17 mouse cellular contexts compared by ENCODE assay signal in genomic region chr16:94330429-94330828, GRCm38 (mm10). TPM values are rescaled to one million over a fixed set of nuclear protein-coding genes. Genes with fewer than 3 reads are reported as not detected.
A peak's percentile ranks its signal among the peaks of the same experiment; 100 is the strongest.
DNase-seq lines count a peak whose midpoint lies in the region; ATAC-seq lines count a peak whose summit lies in the region.
"Had no signal": no experiment of that assay in that cellular context is flagged by ENCODE, and none has a peak within 500 bp of the region (broad histone marks: within the 10 kb centered on the region; RNA-seq: fewer than 3 reads in every experiment).

No protein-coding gene starts in this region.

- WGBS in hindbrain, embryonic 10.5 days, result 61% methylated on average over 5 of the region's 5 CpGs
- 50% methylated on average over 5 of the region's 5 CpGs for WGBS in hindbrain, embryonic 14.5 days
- WGBS in midbrain, embryonic 11.5 days, result 29% methylated on average over 5 of the region's 5 CpGs
- WGBS in midbrain, embryonic 16.5 days, result 54% methylated on average over 5 of the region's 5 CpGs
- 33% methylated on average over 5 of the region's 5 CpGs for WGBS in forebrain, embryonic 14.5 days

- ATAC-seq in hindbrain, embryonic 14.5 days (ENCODE audit: low FRiP score), result no peak
- no peak; the same call in 1 of the 2 replicates for ATAC-seq in midbrain, embryonic 11.5 days (ENCODE audit: low FRiP score)
- ATAC-seq in midbrain, embryonic 16.5 days, result no peak
- ATAC-seq in forebrain, embryonic 14.5 days, result peak; percentile 74

- H3K9ac ChIP-seq in hindbrain, embryonic 14.5 days, result no peak overlapping the region
- H3K9ac ChIP-seq in midbrain, embryonic 11.5 days (ENCODE audit: low read length), result no peak overlapping the region
- no peak overlapping the region for H3K9ac ChIP-seq in midbrain, embryonic 16.5 days (ENCODE audit: low read depth, low read length)
- H3K9ac ChIP-seq in forebrain, embryonic 14.5 days (ENCODE audit: low read length), result no peak overlapping the region
- H3K9ac ChIP-seq: heart, embryonic 15.5 days; lung, embryonic 14.5 days had no signal

- H3K36me3 ChIP-seq in hindbrain, embryonic 10.5 days, result no peaks in the 10 kb centered on the region
- H3K36me3 ChIP-seq in hindbrain, embryonic 14.5 days (replicated peaks; ENCODE audit: control insufficient read depth, insufficient read depth), result no peaks in the 10 kb centered on the region
- no peaks in the 10 kb centered on the region for H3K36me3 ChIP-seq in midbrain, embryonic 11.5 days (ENCODE audit: control insufficient read depth, insufficient read depth, low read length)
- no peaks in the 10 kb centered on the region for H3K36me3 ChIP-seq in midbrain, embryonic 16.5 days (ENCODE audit: control insufficient read depth, insufficient read depth, low read length)
- H3K36me3 ChIP-seq in forebrain, embryonic 14.5 days (ENCODE audit: control insufficient read depth, insufficient read depth, low read length), result no peaks in the 10 kb centered on the region
- H3K36me3 ChIP-seq: heart, embryonic 15.5 days had no signal

- peaks cover 61% of the 10 kb centered on the region for H3K27me3 ChIP-seq in hindbrain, embryonic 10.5 days (ENCODE audit: insufficient read depth, poor library complexity, severe bottlenecking)
- H3K27me3 ChIP-seq in hindbrain, embryonic 14.5 days (ENCODE audit: control insufficient read depth, insufficient read depth, low read length), result peaks cover 25% of the 10 kb centered on the region
- peaks cover 24% of the 10 kb centered on the region for H3K27me3 ChIP-seq in midbrain, embryonic 11.5 days (ENCODE audit: control insufficient read depth, insufficient read depth, low read length)
- H3K27me3 ChIP-seq in midbrain, embryonic 16.5 days (ENCODE audit: control insufficient read depth, insufficient read depth, low read depth, low read length), result peaks cover 11% of the 10 kb centered on the region
- peaks cover 18% of the 10 kb centered on the region for H3K27me3 ChIP-seq in forebrain, embryonic 14.5 days (replicated peaks; ENCODE audit: control insufficient read depth, insufficient read depth, low read length)

- DNase-seq in hindbrain, embryonic 10.5 days (ENCODE audit: low spot score), result no peak
- no peak for DNase-seq in hindbrain, embryonic 14.5 days (ENCODE audit: low spot score)
- peak; percentile 87 for DNase-seq in midbrain, embryonic 11.5 days (ENCODE audit: low spot score, missing footprints)
- DNase-seq in forebrain, embryonic 14.5 days (ENCODE audit: low spot score), result peak; percentile 74
- DNase-seq in retina, embryonic 14.5 days (ENCODE audit: low spot score), result peak; percentile 63
- no peak for DNase-seq in spleen, adult 18-20 months
- DNase-seq in embryo, embryonic 10.5 days (ENCODE audit: low spot score), result no peak
- DNase-seq: adrenal gland, postnatal 14 days; cerebellum, adult 9-10 months; gastrocnemius, adult 2 months; heart, adult 18-20 months; kidney, adult 8-10 months; layer of hippocampus, adult 9-11 months; liver; lung, embryonic 14.5 days had no signal

- H3K27ac ChIP-seq in hindbrain, embryonic 10.5 days, result peak overlapping the region; percentile 29; the same call in 1 of the 2 replicates
- H3K27ac ChIP-seq in hindbrain, embryonic 14.5 days, result no peak overlapping the region; the same call in 1 of the 2 replicates
- H3K27ac ChIP-seq in midbrain, embryonic 11.5 days (ENCODE audit: low read depth, low read length), result no peak overlapping the region
- H3K27ac ChIP-seq in midbrain, embryonic 16.5 days (ENCODE audit: low read length), result no peak overlapping the region
- no peak overlapping the region for H3K27ac ChIP-seq in forebrain, embryonic 14.5 days (ENCODE audit: low read depth, low read length)
- H3K27ac ChIP-seq: gastrocnemius, adult 2 months; heart, embryonic 15.5 days had no signal

- H3K4me3 ChIP-seq in hindbrain, embryonic 10.5 days, result no peak overlapping the region
- H3K4me3 ChIP-seq in hindbrain, embryonic 14.5 days (replicated peaks; ENCODE audit: low read length), result no peak overlapping the region
- no peak overlapping the region for H3K4me3 ChIP-seq in midbrain, embryonic 11.5 days (ENCODE audit: low read depth, low read length)
- no peak overlapping the region for H3K4me3 ChIP-seq in midbrain, embryonic 16.5 days (ENCODE audit: low read depth, low read length)
- H3K4me3 ChIP-seq in forebrain, embryonic 14.5 days (ENCODE audit: low read depth, low read length), result no peak overlapping the region
- H3K4me3 ChIP-seq: gastrocnemius, adult 2 months; heart, embryonic 15.5 days had no signal

- H3K4me1 ChIP-seq in hindbrain, embryonic 10.5 days (replicated peaks), result peaks cover 34% of the 10 kb centered on the region
- H3K4me1 ChIP-seq in hindbrain, embryonic 14.5 days (replicated peaks; ENCODE audit: control insufficient read depth, insufficient read depth, low read length), result peaks cover 25% of the 10 kb centered on the region
- peaks cover 23% of the 10 kb centered on the region for H3K4me1 ChIP-seq in midbrain, embryonic 11.5 days (ENCODE audit: control insufficient read depth, insufficient read depth, low read length)
- H3K4me1 ChIP-seq in midbrain, embryonic 16.5 days (ENCODE audit: control insufficient read depth, insufficient read depth, low read length), result peaks cover 15% of the 10 kb centered on the region
- H3K4me1 ChIP-seq in forebrain, embryonic 14.5 days (ENCODE audit: control insufficient read depth, insufficient read depth, low read length), result peaks cover 21% of the 10 kb centered on the region

- H3K4me2 ChIP-seq in hindbrain, embryonic 14.5 days (replicated peaks), result no peak overlapping the region
- no peak overlapping the region for H3K4me2 ChIP-seq in midbrain, embryonic 11.5 days
- H3K4me2 ChIP-seq in midbrain, embryonic 16.5 days (ENCODE audit: low read length), result no peak overlapping the region
- H3K4me2 ChIP-seq in forebrain, embryonic 14.5 days (ENCODE audit: low read length), result no peak overlapping the region
- H3K4me2 ChIP-seq: heart, embryonic 15.5 days had no signal

- H3K9me3 ChIP-seq in hindbrain, embryonic 10.5 days, result no peaks in the 10 kb centered on the region
- no peaks in the 10 kb centered on the region for H3K9me3 ChIP-seq in hindbrain, embryonic 14.5 days (ENCODE audit: control insufficient read depth, low read length)
- no peaks in the 10 kb centered on the region for H3K9me3 ChIP-seq in midbrain, embryonic 11.5 days (ENCODE audit: control insufficient read depth, low read length)
- no peaks in the 10 kb centered on the region for H3K9me3 ChIP-seq in midbrain, embryonic 16.5 days (replicated peaks; ENCODE audit: control insufficient read depth, low read length, poor library complexity, severe bottlenecking)
- no peaks in the 10 kb centered on the region for H3K9me3 ChIP-seq in forebrain, embryonic 14.5 days (replicated peaks; ENCODE audit: control insufficient read depth, low read length)
- H3K9me3 ChIP-seq: heart, embryonic 15.5 days had no signal

RNA-seq across cellular contexts. Expression of gene Ripply3, which starts 2.2 kb away (rescaled TPM):
- polyA plus RNA-seq in hindbrain, embryonic 10.5 days (2016; fragmentation: Nextera tagmentation; extraction: Ambion mirVana), result 5.1 and 6.9 TPM in 2 replicates
- 0.76 and 1.3 TPM in 2 replicates for polyA plus RNA-seq in hindbrain, embryonic 14.5 days (2014; fragmentation: Nextera tagmentation; extraction: Ambion mirVana)
- polyA plus RNA-seq in midbrain, embryonic 11.5 days (2014; fragmentation: Nextera tagmentation; extraction: Ambion mirVana), result 5.3 and 6.0 TPM in 2 replicates
- polyA plus RNA-seq in midbrain, embryonic 16.5 days (2015; fragmentation: Nextera tagmentation; extraction: Ambion mirVana), result 0.46 and 1.2 TPM in 2 replicates
- 0.74 and 0.99 TPM in 2 replicates for polyA plus RNA-seq in forebrain, embryonic 14.5 days (2014; fragmentation: Nextera tagmentation; extraction: Ambion mirVana)

RNA-seq across cellular contexts. Expression of gene Hlcs, which starts 17.1 kb away (rescaled TPM):
- polyA plus RNA-seq in hindbrain, embryonic 10.5 days (2016; fragmentation: Nextera tagmentation; extraction: Ambion mirVana), result 10.3 and 13.3 TPM in 2 replicates
- 6.7 and 7.7 TPM in 2 replicates for polyA plus RNA-seq in hindbrain, embryonic 14.5 days (2014; fragmentation: Nextera tagmentation; extraction: Ambion mirVana)
- 8.0 and 8.1 TPM in 2 replicates for polyA plus RNA-seq in midbrain, embryonic 11.5 days (2014; fragmentation: Nextera tagmentation; extraction: Ambion mirVana)
- 8.6 and 10.4 TPM in 2 replicates for polyA plus RNA-seq in midbrain, embryonic 16.5 days (2015; fragmentation: Nextera tagmentation; extraction: Ambion mirVana)
- 3.9 and 4.0 TPM in 2 replicates for polyA plus RNA-seq in forebrain, embryonic 14.5 days (2014; fragmentation: Nextera tagmentation; extraction: Ambion mirVana)

RNA-seq across cellular contexts. Expression of gene Ttc3, which starts 40.0 kb away (rescaled TPM):
- 318 and 335 TPM in 2 replicates for polyA plus RNA-seq in hindbrain, embryonic 10.5 days (2016; fragmentation: Nextera tagmentation; extraction: Ambion mirVana)
- 1,054 and 1,085 TPM in 2 replicates for polyA plus RNA-seq in hindbrain, embryonic 14.5 days (2014; fragmentation: Nextera tagmentation; extraction: Ambion mirVana)
- polyA plus RNA-seq in midbrain, embryonic 11.5 days (2014; fragmentation: Nextera tagmentation; extraction: Ambion mirVana), result 489 and 614 TPM in 2 replicates
- 1,007 and 1,053 TPM in 2 replicates for polyA plus RNA-seq in midbrain, embryonic 16.5 days (2015; fragmentation: Nextera tagmentation; extraction: Ambion mirVana)
- 815 and 924 TPM in 2 replicates for polyA plus RNA-seq in forebrain, embryonic 14.5 days (2014; fragmentation: Nextera tagmentation; extraction: Ambion mirVana)

RNA-seq across cellular contexts. Expression of gene Pigp, which starts 41.2 kb away (rescaled TPM):
- 94.7 and 96.3 TPM in 2 replicates for polyA plus RNA-seq in hindbrain, embryonic 10.5 days (2016; fragmentation: Nextera tagmentation; extraction: Ambion mirVana)
- polyA plus RNA-seq in hindbrain, embryonic 14.5 days (2014; fragmentation: Nextera tagmentation; extraction: Ambion mirVana), result 88.4 and 103 TPM in 2 replicates
- polyA plus RNA-seq in midbrain, embryonic 11.5 days (2014; fragmentation: Nextera tagmentation; extraction: Ambion mirVana), result 93.9 and 96.3 TPM in 2 replicates
- polyA plus RNA-seq in midbrain, embryonic 16.5 days (2015; fragmentation: Nextera tagmentation; extraction: Ambion mirVana), result 113 and 135 TPM in 2 replicates
- 94.1 and 133 TPM in 2 replicates for polyA plus RNA-seq in forebrain, embryonic 14.5 days (2014; fragmentation: Nextera tagmentation; extraction: Ambion mirVana)

Comparison
In these comparisons a context has a peak if more than half of its experiments do, and no peak if none do; other contexts are left out.
1. DNase-seq: peak in midbrain, embryonic 11.5 days (single experiment), forebrain, embryonic 14.5 days (single experiment) and retina, embryonic 14.5 days (single experiment); none in hindbrain, embryonic 10.5 days (single experiment), hindbrain, embryonic 14.5 days (single experiment), spleen, adult 18-20 months (0 of 2) and embryo, embryonic 10.5 days (single experiment).